Mouse (Mus musculus) frontal cortex, adult (tissue): ENCODE measurements around the gene Alg3.

ENCODE experiments used
- ATAC-seq: cut with Nextera tagmentation; 2 replicates; pipeline ENCODE4 v1.9.2; 2017; ENCODE audit warnings: mild to moderate bottlenecking, moderate library complexity, mixed read lengths; ENCODE audit not compliant: low TSS enrichment

The Alg3 gene

DNA sequence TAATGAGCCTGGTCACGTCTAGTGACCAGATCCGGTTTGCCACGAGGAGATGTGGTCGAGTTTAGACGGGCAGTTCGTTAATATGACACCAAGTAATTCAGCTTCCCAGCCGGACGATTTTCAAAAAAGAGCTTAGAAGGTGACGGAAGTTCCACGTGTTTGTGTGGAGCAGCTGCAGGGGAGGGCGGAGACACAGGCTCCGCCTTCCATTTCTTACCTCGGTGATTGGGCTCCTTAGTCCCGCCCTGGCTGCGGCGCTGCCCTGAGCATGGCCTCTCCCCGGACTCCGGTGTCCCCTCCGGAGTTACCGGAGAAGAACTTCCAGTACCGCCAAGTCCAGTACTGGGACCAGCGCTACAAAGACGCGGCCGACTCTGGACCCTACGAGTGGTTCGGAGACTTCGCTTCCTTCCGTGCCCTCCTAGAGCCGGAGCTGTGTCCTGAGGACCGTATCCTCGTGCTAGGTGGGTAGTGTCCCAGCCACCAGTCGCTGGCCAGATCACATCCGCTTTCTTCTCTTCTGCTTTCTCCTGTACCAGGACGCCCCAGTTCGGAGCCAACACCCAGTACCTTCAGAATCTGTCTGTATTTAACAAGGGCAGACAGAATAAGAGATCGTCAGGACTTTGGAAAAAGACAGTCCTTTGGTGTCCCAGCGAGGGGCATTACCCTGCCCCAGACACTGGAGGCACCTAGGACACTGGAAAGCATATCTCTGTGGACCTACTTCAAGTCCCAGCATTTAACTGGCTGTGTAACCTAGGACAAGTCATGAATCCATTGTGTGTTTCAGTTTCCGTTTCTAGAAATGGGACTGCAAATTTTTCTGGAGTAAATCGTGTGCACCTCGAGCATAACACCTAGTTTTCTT is at the start of gene Alg3, which contains the start of the genes Eef1akmt4 and Gm49333:
TSS of gene Alg3 (minus strand) at position 379 of the 871 bp plus-strand sequence.
TSS of gene Eef1akmt4 (plus strand) at position 237 of the 871 bp plus-strand sequence.
TSS of gene Gm49333 (plus strand) at position 254 of the 871 bp plus-strand sequence.
- peak; percentile 90 for ATAC-seq

DNA sequence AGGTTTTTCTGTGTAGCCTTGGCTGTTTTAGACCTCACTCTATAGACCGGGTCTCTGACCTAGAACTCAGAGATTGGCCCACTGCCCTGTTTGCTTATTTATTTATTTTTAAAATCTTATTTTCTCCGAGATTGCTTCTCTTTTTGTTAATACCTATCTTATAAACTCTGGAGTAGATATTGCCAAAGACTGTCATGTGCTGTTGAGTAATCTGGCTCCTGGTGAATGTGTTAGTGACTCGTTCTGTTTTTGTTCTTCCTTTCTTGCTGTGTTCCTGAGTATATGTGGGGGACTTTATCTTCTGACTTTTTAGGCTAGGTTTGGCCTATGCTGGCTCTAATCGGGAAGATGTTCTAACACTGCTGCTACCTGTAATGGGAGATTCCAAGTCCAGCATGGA is 46.1 kb upstream of the Alg3 start:
- no peak for ATAC-seq

- no peak for ATAC-seq
These were observed 41.8 kb upstream of the Alg3 start for GRCm38 (mm10) chr16:20653315-20653714.

DNA sequence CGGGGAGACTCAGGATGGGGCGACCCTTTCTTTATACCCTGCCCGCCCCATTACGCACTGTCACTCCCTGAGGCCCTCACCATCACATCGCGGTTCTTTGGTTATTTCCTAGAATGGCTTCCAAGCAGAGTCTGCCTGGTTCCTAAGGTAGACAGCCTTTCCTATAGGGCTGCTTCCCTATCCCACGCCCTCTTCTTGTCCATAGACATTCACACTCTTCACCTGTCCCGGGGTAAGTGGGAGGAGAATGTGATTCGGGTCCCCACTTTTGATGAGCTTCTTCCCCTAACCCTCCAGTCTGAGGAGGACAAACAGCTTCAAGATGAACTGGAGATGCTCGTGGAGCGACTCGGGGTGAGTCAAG is 40.4 kb upstream of the Alg3 start:
- ATAC-seq = peak; percentile 33

GRCm38 (mm10) chr16:20651076-20651946 is 39.8 kb upstream of the Alg3 start, which contains the start of gene Psmd2:
Gene Psmd2, plus strand, starts transcription at chr16:20651652.
- peak; percentile 97 for ATAC-seq

DNA sequence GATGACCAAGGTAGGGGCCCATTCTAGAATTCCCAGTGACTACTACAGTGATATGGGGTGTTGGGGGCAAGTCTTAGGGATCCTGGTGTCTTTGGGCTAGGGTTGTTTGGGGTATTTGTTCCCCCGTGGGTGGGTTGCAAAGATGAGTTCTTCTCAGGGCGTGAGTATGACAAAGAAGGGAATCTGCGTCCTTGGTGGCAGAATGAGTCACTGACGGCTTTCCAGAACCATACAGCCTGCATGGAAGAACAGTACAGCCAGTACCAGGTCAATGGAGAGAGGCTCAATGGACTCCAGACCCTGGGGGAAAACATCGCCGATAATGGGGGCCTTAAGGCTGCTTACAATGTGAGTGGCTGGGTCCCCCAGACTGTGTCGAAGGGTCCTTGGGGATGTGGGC is 32.4 kb upstream of the Alg3 start:
- ATAC-seq = no peak

DNA sequence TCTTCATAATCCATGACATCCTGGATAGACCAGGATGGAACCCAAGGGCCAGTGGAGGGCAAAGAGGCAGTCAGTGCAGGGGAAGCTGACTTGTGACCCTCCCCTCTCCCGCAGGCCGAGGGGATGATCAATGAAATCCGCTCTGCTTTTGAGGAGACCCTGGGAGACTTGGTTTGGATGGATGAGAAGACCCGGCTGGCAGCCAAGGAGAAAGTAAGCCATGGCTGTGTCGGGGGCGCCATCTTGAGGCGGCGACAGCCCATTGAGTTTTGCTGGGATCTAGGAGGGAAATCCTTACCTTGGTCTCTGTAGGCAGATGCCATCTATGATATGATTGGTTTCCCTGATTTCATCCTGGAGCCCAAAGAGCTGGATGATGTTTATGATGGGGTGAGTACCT is 30.6 kb upstream of the Alg3 start:
- ATAC-seq = peak; percentile 84

DNA sequence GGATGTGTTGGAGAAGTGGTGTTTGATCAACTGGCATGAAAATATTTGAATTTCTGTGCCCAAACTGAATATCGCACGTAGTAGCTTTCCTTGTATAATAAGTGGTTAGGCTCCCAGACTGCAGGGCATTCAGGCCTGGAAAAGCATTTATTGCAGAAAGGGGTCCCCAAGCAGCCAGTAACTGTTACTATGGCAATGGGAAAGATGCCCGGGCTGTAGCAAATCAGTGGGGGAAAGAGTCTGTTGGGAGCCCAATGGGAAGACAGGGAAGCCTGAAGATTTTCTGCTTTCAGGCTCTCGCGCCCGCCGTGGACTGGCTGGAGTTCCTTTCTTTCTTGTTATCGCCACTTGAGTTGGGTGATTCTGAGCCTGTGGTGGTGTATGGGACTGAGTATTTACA is 26.8 kb upstream of the Alg3 start:
- ATAC-seq = peak; percentile 16; the same call in 1 of the 2 replicates

DNA sequence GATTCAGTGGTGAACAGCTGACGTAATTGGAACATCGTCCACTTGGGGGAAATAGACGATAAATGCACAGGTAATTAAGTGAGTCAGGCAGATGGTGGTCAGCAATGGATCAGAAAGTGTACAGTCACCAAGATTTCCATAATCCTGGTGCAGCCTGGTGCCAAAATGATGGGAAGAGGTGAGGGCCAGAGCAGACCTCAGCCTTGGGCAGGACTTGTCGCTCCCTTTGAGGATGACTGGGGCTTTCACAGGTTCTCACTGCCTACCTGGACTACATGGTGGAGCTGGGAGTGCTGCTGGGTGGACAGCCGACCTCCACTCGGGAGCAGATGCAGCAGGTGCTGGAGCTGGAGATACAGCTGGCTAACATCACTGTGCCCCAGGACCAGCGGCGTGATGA is 25.9 kb upstream of the Alg3 start:
- no peak for ATAC-seq

DNA sequence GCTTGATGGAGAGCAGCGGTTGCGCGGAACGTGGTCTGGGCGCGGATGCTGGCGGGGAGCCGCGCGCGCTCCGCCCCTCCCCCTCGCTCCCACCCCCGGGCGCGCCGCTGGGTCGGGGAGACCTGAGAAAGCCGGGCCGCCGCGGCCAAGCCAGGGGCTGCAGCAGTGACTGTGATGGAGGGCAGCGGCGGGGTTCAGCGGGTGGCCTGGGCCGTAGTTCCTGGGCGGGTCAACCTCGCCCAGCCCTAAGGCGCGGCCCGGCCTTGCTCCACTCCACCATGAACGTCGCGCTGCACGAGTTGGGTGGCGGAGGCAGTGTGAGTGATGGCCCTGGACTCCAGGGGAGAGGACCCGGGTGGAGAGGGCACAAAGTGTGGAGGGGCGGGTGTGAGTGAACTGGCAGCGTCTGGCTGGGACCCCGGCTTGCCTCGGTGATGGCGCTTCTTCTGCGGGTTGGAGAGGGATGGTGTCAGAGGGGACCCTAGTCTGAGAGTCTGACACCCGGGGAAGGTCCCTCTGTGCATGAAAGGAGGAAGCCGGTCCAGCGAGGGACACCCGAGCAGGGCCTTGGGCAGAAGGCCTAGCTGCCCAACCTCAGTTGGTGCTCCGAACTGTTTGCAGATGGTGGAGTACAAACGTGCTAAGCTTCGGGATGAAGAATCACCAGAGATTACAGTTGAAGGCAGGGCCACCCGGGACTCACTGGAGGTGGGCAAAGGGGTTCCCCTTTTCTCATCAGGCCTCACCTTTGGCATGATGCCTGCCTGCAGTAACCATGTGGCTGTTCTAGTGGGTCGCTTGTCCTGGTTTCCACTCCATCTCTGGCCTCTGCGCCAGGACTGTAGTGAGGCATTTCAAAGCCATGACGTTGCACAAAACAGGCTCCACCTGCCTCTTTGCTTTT is 18.4 kb upstream of the Alg3 start, which contains the start of gene Ece2:
TSS of gene Ece2 (plus strand) at position 98 of the 904 bp plus-strand sequence.
- no peak for ATAC-seq

- peak; percentile 91 for ATAC-seq
These were observed 17.4 kb upstream of the Alg3 start for GRCm38 (mm10) chr16:20628871-20629391.

DNA sequence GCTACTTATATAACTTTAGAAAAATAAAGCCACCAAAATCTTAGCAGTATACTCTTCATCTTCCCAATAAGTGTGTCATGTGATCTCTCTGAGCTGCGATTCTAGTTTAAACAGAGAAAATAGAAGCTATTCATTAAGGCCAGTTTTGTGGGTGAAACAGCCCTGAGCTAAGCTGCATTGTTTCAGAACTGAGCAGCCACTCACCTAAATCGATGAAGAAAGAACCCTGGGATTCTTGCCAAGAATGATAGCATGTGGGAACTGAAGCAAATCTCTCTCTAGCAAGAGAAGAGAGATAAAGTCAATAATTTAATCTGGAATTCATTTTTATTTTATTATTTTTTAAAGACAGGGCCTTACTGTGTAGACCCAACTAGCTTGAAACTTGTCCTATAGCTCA is 11.7 kb upstream of the Alg3 start:
- no peak for ATAC-seq

- peak; percentile 48 for ATAC-seq
These were observed 10.6 kb upstream of the Alg3 start for GRCm38 (mm10) chr16:20621991-20622685.

DNA sequence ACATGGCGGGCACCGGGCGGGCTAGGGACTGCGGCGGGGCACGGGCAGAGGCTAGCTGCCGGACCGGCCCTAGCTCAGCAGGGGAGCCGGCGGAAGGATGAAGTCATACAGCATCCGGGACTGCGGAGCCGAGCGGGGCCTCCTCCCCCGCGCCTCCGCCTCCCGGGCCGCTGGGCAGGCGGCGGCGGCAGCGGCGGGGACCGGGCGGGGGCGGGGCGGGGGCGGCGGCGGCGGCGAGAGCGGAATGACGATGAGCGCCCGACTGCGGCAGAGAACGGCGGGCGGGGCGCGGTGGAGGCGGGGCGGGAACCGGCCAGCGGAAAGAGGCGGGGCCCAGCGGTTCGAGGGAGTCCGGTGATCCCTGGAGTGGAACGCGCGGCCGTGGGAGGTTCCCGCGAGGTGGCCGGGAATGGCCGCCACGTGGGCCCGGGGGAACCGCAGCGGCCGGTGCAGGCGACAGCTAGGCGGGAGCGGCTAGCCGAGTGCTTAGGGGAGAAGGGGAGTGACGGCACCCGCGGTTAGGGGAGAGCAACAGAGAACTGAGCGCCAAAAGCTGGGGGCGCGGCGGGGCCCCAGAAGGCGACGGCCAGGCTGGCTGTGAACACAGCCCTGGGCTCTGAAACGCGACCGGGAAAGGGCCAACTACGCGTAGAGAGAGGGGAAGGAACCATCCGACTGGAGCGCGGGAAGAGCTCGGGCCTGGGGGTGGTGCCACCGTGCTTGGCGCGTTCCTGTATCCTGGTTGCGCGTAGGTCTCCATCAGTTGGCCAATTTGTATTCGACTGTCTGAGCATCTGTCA is 9.9 kb upstream of the Alg3 start, which contains the start of gene Camk2n2:
TSS of gene Camk2n2 (minus strand) at position 97 of the 800 bp plus-strand sequence.
- peak; percentile 35 for ATAC-seq

GRCm38 (mm10) chr16:20620751-20621190 is 9.2 kb upstream of the Alg3 start:
- ATAC-seq = no peak; the same call in 1 of the 2 replicates

- ATAC-seq = 0 out of 2 replicates have a peak, but pooled peaks have one; percentile 1
These were observed 8.8 kb upstream of the Alg3 start for GRCm38 (mm10) chr16:20620399-20620735.

- peak; percentile 5; the same call in 1 of the 2 replicates for ATAC-seq
These were observed 8.2 kb upstream of the Alg3 start for GRCm38 (mm10) chr16:20619541-20620398.
